In the genomic region with DNA sequence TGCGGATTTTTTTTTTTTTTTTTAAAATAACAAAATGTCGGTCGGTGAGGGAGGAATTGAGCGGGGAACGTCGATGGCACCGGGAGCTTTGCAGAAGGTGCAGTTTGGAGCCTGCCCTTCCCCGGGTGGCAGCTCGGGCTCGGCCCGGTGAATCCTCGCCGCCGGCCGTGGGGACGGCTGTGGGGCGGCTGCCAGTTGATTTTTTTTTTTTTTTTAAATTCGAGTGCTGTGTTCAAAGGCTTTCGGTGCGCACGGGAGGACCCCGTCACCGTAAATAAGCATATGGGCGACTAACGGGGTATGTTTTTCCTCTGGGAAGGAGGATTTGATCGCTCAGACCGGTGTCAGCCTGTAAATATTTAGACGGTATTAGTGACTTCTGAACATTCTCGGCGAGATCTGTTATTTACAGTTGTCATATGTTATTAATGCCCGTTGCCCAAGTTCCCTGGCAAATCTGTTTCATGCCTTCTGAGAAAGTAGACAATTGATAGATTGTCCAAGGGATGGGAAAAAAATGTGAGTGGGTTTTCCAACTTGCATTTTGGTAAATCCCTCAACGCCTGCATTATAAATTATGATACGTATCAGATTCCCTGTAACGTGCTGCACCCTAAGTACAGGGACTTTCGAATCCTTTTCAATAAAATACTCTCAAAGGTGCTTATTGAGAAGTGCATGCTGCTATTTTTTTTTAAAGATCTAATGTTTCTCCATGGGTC, we compare ENCODE assay signal across 8 mouse cellular contexts. TPM values are rescaled to one million over a fixed set of nuclear protein-coding genes. Genes with fewer than 3 reads are reported as not detected.
A peak's percentile ranks its signal among the peaks of the same experiment; 100 is the strongest.
DNase-seq lines count a peak whose midpoint lies in the region; ATAC-seq lines count a peak whose summit lies in the region.

No protein-coding gene starts in this region.

- H3K4me3 ChIP-seq in embryonic facial prominence, embryonic 10.5 days, result peak overlapping the region; percentile 83
- H3K4me3 ChIP-seq in heart, embryonic 15.5 days, result peak overlapping the region; percentile 87
- peak overlapping the region; percentile 93 for H3K4me3 ChIP-seq in megakaryocyte, embryonic 14.5 days (replicated peaks)

- peak overlapping the region; percentile 98 for H3K9ac ChIP-seq in heart, embryonic 15.5 days

- peak overlapping the region; percentile 78 for H3K4me2 ChIP-seq in heart, embryonic 15.5 days

- H3K4me1 ChIP-seq in embryonic facial prominence, embryonic 10.5 days, result peaks cover 60% of the 10 kb centered on the region
- peaks cover 30% of the 10 kb centered on the region for H3K4me1 ChIP-seq in heart, embryonic 15.5 days (replicated peaks)
- peaks cover 59% of the 10 kb centered on the region for H3K4me1 ChIP-seq in megakaryocyte, embryonic 14.5 days

- peak overlapping the region; percentile 99 for H3K27ac ChIP-seq in embryonic facial prominence, embryonic 10.5 days (replicated peaks)
- H3K27ac ChIP-seq in heart, embryonic 15.5 days, result peak overlapping the region; percentile 98

- 3% methylated on average over 35 of the region's 35 CpGs for WGBS in embryonic facial prominence, embryonic 10.5 days
- 2% methylated on average over 34 of the region's 35 CpGs for WGBS in heart, embryonic 15.5 days

- H3K36me3 ChIP-seq in embryonic facial prominence, embryonic 10.5 days (replicated peaks), result peaks cover 10% of the 10 kb centered on the region
- H3K36me3 ChIP-seq in heart, embryonic 15.5 days, result no peaks in the 10 kb centered on the region
- H3K36me3 ChIP-seq in megakaryocyte, embryonic 14.5 days (replicated peaks; ENCODE audit: low read length), result peaks cover 17% of the 10 kb centered on the region
- H3K36me3 ChIP-seq in splenic B cell, adult 2 months (ENCODE audit: control insufficient read depth, insufficient read depth, low read length, poor library complexity, severe bottlenecking), result no peaks in the 10 kb centered on the region

- ATAC-seq in heart, embryonic 15.5 days (replicated peaks; ENCODE audit: insufficient number of reproducible peaks, insufficient read depth, low FRiP score, low read depth), result no peak

- no peaks in the 10 kb centered on the region for H3K9me3 ChIP-seq in embryonic facial prominence, embryonic 10.5 days
- H3K9me3 ChIP-seq in heart, embryonic 15.5 days (replicated peaks), result no peaks in the 10 kb centered on the region
- H3K9me3 ChIP-seq in megakaryocyte, embryonic 14.5 days, result no peaks in the 10 kb centered on the region

- peak; percentile 9 for DNase-seq in gastrocnemius, adult 18-20 months (ENCODE audit: low spot score)
- no peak for DNase-seq in gastrocnemius, adult 8-10 months (ENCODE audit: low spot score in 2 of 2)
- DNase-seq in adipocyte (ENCODE audit: low spot score), result peak; percentile 68
- no peak for DNase-seq in embryonic facial prominence, embryonic 10.5 days (ENCODE audit: low spot score)
- DNase-seq in layer of hippocampus, postnatal 14 days (ENCODE audit: low spot score in 2 of 2), result peak; percentile 32 to 47
- peak; percentile 38 for DNase-seq in splenic B cell, adult 2 months (ENCODE audit: low read depth, low spot score)

- no peaks in the 10 kb centered on the region for H3K27me3 ChIP-seq in embryonic facial prominence, embryonic 10.5 days (replicated peaks; ENCODE audit: low read depth, poor library complexity, severe bottlenecking)
- H3K27me3 ChIP-seq in heart, embryonic 15.5 days, result no peaks in the 10 kb centered on the region
- H3K27me3 ChIP-seq in megakaryocyte, embryonic 14.5 days (replicated peaks), result no peaks in the 10 kb centered on the region
- H3K27me3 ChIP-seq in splenic B cell, adult 2 months (ENCODE audit: control insufficient read depth, insufficient read depth, low read length, poor library complexity, severe bottlenecking), result no peaks in the 10 kb centered on the region

RNA-seq across cellular contexts. Expression of gene Ube2e3, which starts 2.0 kb away (rescaled TPM):
- total RNA-seq in gastrocnemius, adult 18-20 months (2021), result 10 to 100 TPM; 26.4 to 27.3 TPM
- 10 to 100 TPM; 27.3 to 33.9 (median 29.8) TPM for total RNA-seq in gastrocnemius, adult 8-10 months (2022)
- polyA plus RNA-seq in embryonic facial prominence, embryonic 10.5 days (2016; fragmentation: Nextera tagmentation; extraction: Ambion mirVana), result 209 and 212 TPM in 2 replicates
- polyA plus RNA-seq in heart, embryonic 15.5 days (2015; fragmentation: Nextera tagmentation; extraction: Ambion mirVana), result 111 and 112 TPM in 2 replicates
- total RNA-seq in layer of hippocampus, postnatal 14 days (2021), result 100 to 1,000 TPM; 106 to 115 TPM
- polyA plus RNA-seq in megakaryocyte, embryonic 14.5 days (2012; ENCODE audit: insufficient read depth, low replicate concordance), result 48.6 and 88.1 TPM in 2 replicates

Comparison
In these comparisons a context has a peak if more than half of its experiments do, and no peak if none do; other contexts are left out.
1. DNase-seq: peak in gastrocnemius, adult 18-20 months (single experiment), adipocyte (single experiment), layer of hippocampus, postnatal 14 days (2 of 2) and splenic B cell, adult 2 months (single experiment); none in gastrocnemius, adult 8-10 months (0 of 2) and embryonic facial prominence, embryonic 10.5 days (single experiment).
2. Peak in every context shown above with its lines, with median percentiles within 50 percentile points of each other: H3K4me3 ChIP-seq.